Mouse (Mus musculus): ENCODE measurements around the gene Depp1.
"Not testable (repeated sequence)": the region's sequence is repeated elsewhere in the genome, so short reads cannot be mapped to it uniquely, and the experiment has no call there.

Depp1 gene

GRCm38 (mm10) chr6:116650406-116650805, at the start of gene Depp1:
TSS of gene Depp1 (plus strand) at chr6:116650609.
- no peak for DNase-seq

GRCm38 (mm10) chr6:116600969-116601368, 49.4 kb upstream of the Depp1 start:
- not testable (repeated sequence) for DNase-seq

- no peak for DNase-seq
Measured at GRCm38 (mm10) chr6:116607230-116607629, 43.2 kb upstream of the Depp1 start.

GRCm38 (mm10) chr6:116615719-116616118, 34.7 kb upstream of the Depp1 start:
- DNase-seq, result no peak

GRCm38 (mm10) chr6:116618073-116618472, 32.3 kb upstream of the Depp1 start:
- no peak for DNase-seq

- DNase-seq, result no peak
Measured at GRCm38 (mm10) chr6:116621318-116622023, 28.9 kb upstream of the Depp1 start.

- not testable (repeated sequence) for DNase-seq
Measured at GRCm38 (mm10) chr6:116626417-116626816, 24.0 kb upstream of the Depp1 start.

- no peak for DNase-seq
Measured at GRCm38 (mm10) chr6:116628095-116628494, 22.3 kb upstream of the Depp1 start.

GRCm38 (mm10) chr6:116628539-116629171, 21.8 kb upstream of the Depp1 start, which contains the start of gene Zfp422:
TSS of gene Zfp422 (minus strand) at chr6:116628999.
- DNase-seq, result peak; percentile 64

- no peak for DNase-seq
Measured at GRCm38 (mm10) chr6:116629766-116630165, 20.6 kb upstream of the Depp1 start.

GRCm38 (mm10) chr6:116632129-116632528, 18.3 kb upstream of the Depp1 start:
- peak; percentile 25 for DNase-seq

GRCm38 (mm10) chr6:116633741-116634695, 16.4 kb upstream of the Depp1 start:
- no peak for DNase-seq

- DNase-seq, result no peak
Measured at GRCm38 (mm10) chr6:116635251-116636180, 14.9 kb upstream of the Depp1 start.

- DNase-seq, result no peak
Measured at GRCm38 (mm10) chr6:116636581-116637235, 13.7 kb upstream of the Depp1 start.

GRCm38 (mm10) chr6:116637496-116637895, 12.9 kb upstream of the Depp1 start:
- DNase-seq, result no peak

GRCm38 (mm10) chr6:116638871-116639270, 11.5 kb upstream of the Depp1 start:
- no peak for DNase-seq

- DNase-seq, result no peak
Measured at GRCm38 (mm10) chr6:116639663-116640062, 10.7 kb upstream of the Depp1 start.

- DNase-seq, result no peak
Measured at GRCm38 (mm10) chr6:116642942-116643341, 7.5 kb upstream of the Depp1 start.

GRCm38 (mm10) chr6:116643881-116644280, 6.5 kb upstream of the Depp1 start:
- no peak for DNase-seq

- no peak for DNase-seq
Measured at GRCm38 (mm10) chr6:116644335-116644734, 6.1 kb upstream of the Depp1 start.

GRCm38 (mm10) chr6:116647763-116648162, 2.6 kb upstream of the Depp1 start:
- peak; percentile 44 for DNase-seq

GRCm38 (mm10) chr6:116649811-116650210, 598 bp upstream of the Depp1 start:
- no peak for DNase-seq

All from cerebellum, adult 11-12 months (tissue).